In genomic region chr11:59800412-59800811, GRCm38 (mm10) we compare ENCODE assay signal across 19 mouse cellular contexts. TPM values are rescaled to one million over a fixed set of nuclear protein-coding genes. Genes with fewer than 3 reads are reported as not detected.
A peak's percentile ranks its signal among the peaks of the same experiment; 100 is the strongest.
DNase-seq lines count a peak whose midpoint lies in the region; ATAC-seq and TF ChIP-seq lines count a peak whose summit lies in the region.
"Had no signal": no experiment of that assay in that cellular context is flagged by ENCODE, and none has a peak within 500 bp of the region (broad histone marks: within the 10 kb centered on the region; RNA-seq: fewer than 3 reads in every experiment).

No protein-coding gene starts in this region.

- H3K4me3 ChIP-seq in kidney, postnatal 0 days (replicated peaks; ENCODE audit: low read depth, low read length): no peak overlapping the region
- H3K4me3 ChIP-seq in embryonic fibroblast, embryonic 13.5 days (ENCODE audit: insufficient read depth, low read length): no peak overlapping the region
- H3K4me3 ChIP-seq in cerebellum, adult 2 months (replicated peaks; ENCODE audit: insufficient read depth, low read depth, low read length): no peak overlapping the region
- H3K4me3 ChIP-seq: heart, embryonic 10.5 days; hindbrain, embryonic 10.5 days; kidney, embryonic 15.5 days; limb, embryonic 13.5 days; midbrain, embryonic 12.5 days; neural tube, embryonic 12.5 days; stomach, embryonic 15.5 days had no signal

- no peak overlapping the region for H3K4me2 ChIP-seq in kidney, postnatal 0 days (ENCODE audit: low read length)
- H3K4me2 ChIP-seq: kidney, embryonic 15.5 days; limb, embryonic 13.5 days; midbrain, embryonic 12.5 days; neural tube, embryonic 12.5 days; stomach, embryonic 15.5 days had no signal

- TF ChIP-seq POLR2A in embryonic fibroblast, embryonic 13.5 days (IDR thresholded peaks at IDR 0.05; ENCODE audit: low read depth, low read length): no peak
- no peak for TF ChIP-seq POLR2A in cerebellum, adult 2 months (IDR thresholded peaks at IDR 0.05; ENCODE audit: borderline replicate concordance, insufficient read depth, low read length)

- TF ChIP-seq CTCF in kidney, postnatal 0 days (IDR thresholded peaks at IDR 0.05; ENCODE audit: low read depth): peak; percentile 22; the same call in 1 of the 2 replicates
- 0 out of 2 replicates have a peak, but pooled peaks have one; percentile 3 for TF ChIP-seq CTCF in embryonic fibroblast, embryonic 13.5 days (IDR thresholded peaks at IDR 0.05; ENCODE audit: borderline replicate concordance, insufficient read depth, low read length)
- no peak for TF ChIP-seq CTCF in cerebellum, adult 2 months (IDR thresholded peaks at IDR 0.05; ENCODE audit: borderline replicate concordance, insufficient read depth, low read depth, low read length)

- no peaks in the 10 kb centered on the region for H3K4me1 ChIP-seq in kidney, postnatal 0 days (replicated peaks; ENCODE audit: insufficient read depth, low read length)
- no peaks in the 10 kb centered on the region for H3K4me1 ChIP-seq in embryonic fibroblast, embryonic 13.5 days (ENCODE audit: control insufficient read depth, insufficient read depth, low read length)
- peaks cover 21% of the 10 kb centered on the region for H3K4me1 ChIP-seq in cerebellum, adult 2 months (ENCODE audit: control insufficient read depth, insufficient read depth, low read length)
- H3K4me1 ChIP-seq: heart, embryonic 10.5 days; hindbrain, embryonic 10.5 days; kidney, embryonic 15.5 days; limb, embryonic 13.5 days; midbrain, embryonic 12.5 days; neural tube, embryonic 12.5 days; stomach, embryonic 15.5 days had no signal

- ATAC-seq in kidney, postnatal 0 days (replicated peaks; ENCODE audit: low FRiP score, low read depth): no peak

- H3K9me3 ChIP-seq in kidney, postnatal 0 days (replicated peaks; ENCODE audit: low read length): no peaks in the 10 kb centered on the region
- H3K9me3 ChIP-seq: heart, embryonic 10.5 days; hindbrain, embryonic 10.5 days; kidney, embryonic 15.5 days; limb, embryonic 13.5 days; midbrain, embryonic 12.5 days; neural tube, embryonic 12.5 days; stomach, embryonic 15.5 days had no signal

- no peak overlapping the region for H3K9ac ChIP-seq in kidney, postnatal 0 days (ENCODE audit: low read depth, low read length)
- H3K9ac ChIP-seq: kidney, embryonic 15.5 days; limb, embryonic 13.5 days; midbrain, embryonic 12.5 days; neural tube, embryonic 12.5 days; stomach, embryonic 15.5 days had no signal

- 96% methylated on average over 10 of the region's 10 CpGs for WGBS in kidney, postnatal 0 days
- WGBS in cerebellum, adult 2 months: 93% methylated on average over 10 of the region's 10 CpGs

- no peak overlapping the region for H3K27ac ChIP-seq in kidney, postnatal 0 days
- H3K27ac ChIP-seq in embryonic fibroblast, embryonic 13.5 days (ENCODE audit: insufficient read depth, low read length): no peak overlapping the region
- no peak overlapping the region for H3K27ac ChIP-seq in cerebellum, adult 2 months (ENCODE audit: insufficient read depth, low read length)
- H3K27ac ChIP-seq: heart, embryonic 10.5 days; hindbrain, embryonic 10.5 days; kidney, embryonic 15.5 days; limb, embryonic 13.5 days; midbrain, embryonic 12.5 days; neural tube, embryonic 12.5 days; stomach, embryonic 15.5 days had no signal

- no peaks in the 10 kb centered on the region for H3K27me3 ChIP-seq in kidney, postnatal 0 days (ENCODE audit: insufficient read depth, low read length)
- H3K27me3 ChIP-seq in cerebellum, adult 2 months (ENCODE audit: control insufficient read depth, insufficient read depth, low read length): no peaks in the 10 kb centered on the region
- H3K27me3 ChIP-seq: kidney, embryonic 15.5 days; limb, embryonic 13.5 days; midbrain, embryonic 12.5 days; neural tube, embryonic 12.5 days; stomach, embryonic 15.5 days had no signal

- DNase-seq in kidney, postnatal 0 days (ENCODE audit: low spot score): no peak
- DNase-seq in kidney, adult 9 months: no peak
- DNase-seq in retina, postnatal 1 day: peak; percentile 20
- no peak for DNase-seq in retina, embryonic 14.5 days (ENCODE audit: low spot score)
- no peak for DNase-seq in spleen, postnatal 14 days (ENCODE audit: low spot score in 2 of 2)
- no peak for DNase-seq in cerebellum, adult 2 months
- DNase-seq: adrenal gland, adult 8-10 months; cerebellum, adult 9-11 months; lung, adult 2 months; lung, postnatal 4 days; thymus, adult 2 months had no signal

- H3K36me3 ChIP-seq in kidney, postnatal 0 days (ENCODE audit: insufficient read depth, low read length): peaks cover 72% of the 10 kb centered on the region

RNA-seq across cellular contexts. Expression of gene Flcn, which starts 9.4 kb away (rescaled TPM):
- 30.6 and 31.7 TPM in 2 replicates for polyA plus RNA-seq in kidney, postnatal 0 days (2015; fragmentation: Nextera tagmentation; extraction: Ambion mirVana)
- polyA plus RNA-seq in embryonic fibroblast, embryonic 13.5 days (2011; ENCODE audit: insufficient read length, low read depth, missing spikeins): 18.4 and 21.4 TPM in 2 replicates
- polyA plus RNA-seq in cerebellum, adult 2 months (2012; rRNA removed): 81.1 and 88.2 TPM in 2 replicates

RNA-seq across cellular contexts. Expression of gene Pld6, which starts 13.0 kb away (rescaled TPM):
- 2.9 and 3.1 TPM in 2 replicates for polyA plus RNA-seq in kidney, postnatal 0 days (2015; fragmentation: Nextera tagmentation; extraction: Ambion mirVana)
- polyA plus RNA-seq in embryonic fibroblast, embryonic 13.5 days (2011; ENCODE audit: insufficient read length, low read depth, missing spikeins): 0.74 TPM in 1 of 2 replicates, not detected in the other
- polyA plus RNA-seq in cerebellum, adult 2 months (2012; rRNA removed): 2.3 and 2.5 TPM in 2 replicates

RNA-seq across cellular contexts. Expression of gene Nt5m, which starts 38.8 kb away (rescaled TPM):
- 41.1 and 42.4 TPM in 2 replicates for polyA plus RNA-seq in kidney, postnatal 0 days (2015; fragmentation: Nextera tagmentation; extraction: Ambion mirVana)
- polyA plus RNA-seq in embryonic fibroblast, embryonic 13.5 days (2011; ENCODE audit: insufficient read length, low read depth, missing spikeins): 13.1 and 15.3 TPM in 2 replicates
- 99.5 and 99.6 TPM in 2 replicates for polyA plus RNA-seq in cerebellum, adult 2 months (2012; rRNA removed)

RNA-seq across cellular contexts. Expression of gene Cops3, which starts 39.2 kb away (rescaled TPM):
- 144 and 156 TPM in 2 replicates for polyA plus RNA-seq in kidney, postnatal 0 days (2015; fragmentation: Nextera tagmentation; extraction: Ambion mirVana)
- 118 and 141 TPM in 2 replicates for polyA plus RNA-seq in embryonic fibroblast, embryonic 13.5 days (2011; ENCODE audit: insufficient read length, low read depth, missing spikeins)
- 66.8 and 66.9 TPM in 2 replicates for polyA plus RNA-seq in cerebellum, adult 2 months (2012; rRNA removed)
